Mouse (Mus musculus) spleen, postnatal 4 days (tissue): ENCODE data around the gene Rgl3.
A peak's percentile ranks its signal among the peaks of the same experiment; 100 is the strongest.

Source experiments
- DNase-seq, 2 experiments: peaks; one replicate each; pipeline ENCODE4 v3.0.0; 2022; ENCODE audit warnings: low spot score in 2 of 2

Gene Rgl3

DNA sequence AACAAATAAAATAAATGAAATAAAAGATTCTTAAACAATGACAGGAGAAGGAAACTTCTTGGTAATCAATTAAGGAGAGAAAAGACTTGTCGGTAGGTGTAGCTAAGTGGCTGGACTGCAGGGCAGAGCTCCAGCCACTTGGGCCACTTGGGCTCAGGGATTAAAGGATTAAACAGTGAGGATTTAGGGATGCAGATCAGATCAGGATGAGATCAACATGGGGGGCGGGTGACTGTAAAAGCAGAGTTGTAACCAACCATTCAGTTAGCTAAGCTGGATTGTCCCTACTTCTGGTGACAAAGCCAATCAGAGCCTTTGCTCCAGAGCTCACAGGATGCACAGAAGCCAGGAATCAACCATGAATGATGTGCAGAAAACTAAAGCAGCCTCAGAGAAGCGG, 5.3 kb downstream of the Rgl3 start:
- no peak for DNase-seq

DNA sequence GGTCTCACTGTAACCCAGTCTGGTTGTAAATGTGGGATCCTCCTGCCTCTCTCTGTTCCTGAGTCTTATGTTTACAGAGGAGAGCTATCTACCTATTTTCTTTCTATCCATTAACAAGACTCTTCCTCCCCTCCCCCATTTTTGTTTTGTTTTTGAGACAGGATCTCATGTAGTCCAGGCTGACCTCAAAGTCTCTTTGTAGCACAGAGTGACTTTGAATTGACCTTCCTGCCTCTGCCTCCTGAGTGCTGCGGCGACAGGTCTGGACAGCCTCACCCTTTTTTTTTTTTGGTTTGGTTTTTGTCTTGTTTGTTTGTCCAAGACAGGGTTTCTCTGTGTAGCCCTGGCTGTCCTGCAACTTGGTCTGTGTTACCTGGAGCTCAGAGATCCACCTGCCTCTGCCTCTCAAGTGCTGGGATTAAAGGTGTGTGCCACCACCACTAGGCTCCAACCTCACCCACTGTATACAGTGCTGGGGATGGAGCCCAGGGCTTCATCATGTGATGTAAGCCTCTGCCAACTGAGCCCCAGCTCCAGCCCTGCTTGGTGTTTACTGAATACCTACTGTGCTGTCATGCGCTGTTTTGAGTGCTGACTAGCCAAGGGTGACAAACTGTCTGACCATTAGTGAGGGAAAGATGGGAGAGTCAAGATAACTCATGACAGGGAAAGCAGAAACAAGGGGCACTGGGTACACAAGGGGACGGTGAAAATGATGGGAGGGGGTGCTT, 10.7 kb downstream of the Rgl3 start:
- DNase-seq = no peak

DNA sequence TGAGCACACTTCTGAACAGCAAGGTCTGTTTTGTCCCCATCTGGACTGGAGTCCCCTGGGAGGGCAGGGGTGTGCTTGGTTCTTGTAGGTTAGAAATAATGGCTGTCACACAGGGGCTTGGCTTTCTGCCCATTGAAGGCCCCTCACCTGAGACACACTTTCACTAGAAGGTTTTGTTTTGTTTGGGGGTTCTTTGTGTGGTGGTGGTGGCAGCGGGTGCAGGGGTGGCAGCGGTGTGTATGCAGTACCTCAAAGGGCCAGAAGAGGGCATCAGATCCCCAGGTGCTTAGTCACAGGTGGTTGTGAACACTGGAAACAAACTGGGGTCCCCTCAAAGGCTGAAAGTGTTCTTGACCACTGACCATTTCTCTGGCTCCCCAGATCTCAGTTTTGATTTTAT, 11.3 kb downstream of the Rgl3 start:
- DNase-seq = peak; percentile 59 to 88

DNA sequence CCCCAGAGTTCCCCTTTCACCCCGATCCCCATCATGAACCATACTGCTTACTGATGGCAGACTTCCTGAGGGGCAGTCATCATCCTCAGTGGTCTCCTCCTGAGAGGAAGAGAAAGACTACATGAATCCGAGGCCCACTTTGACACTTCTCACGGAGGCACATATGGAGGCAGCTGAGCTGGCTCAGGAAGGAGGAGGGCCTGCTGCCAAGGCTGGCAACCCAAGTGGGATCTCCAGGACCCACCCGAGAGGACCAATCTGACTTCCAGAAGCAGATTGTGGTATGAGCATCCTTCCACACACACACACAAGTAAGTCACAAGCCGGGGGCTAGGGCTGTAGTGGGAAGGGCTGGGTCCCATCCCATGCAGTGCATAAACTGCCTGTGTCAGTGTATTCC, 11.9 kb downstream of the Rgl3 start:
- DNase-seq = no peak

DNA sequence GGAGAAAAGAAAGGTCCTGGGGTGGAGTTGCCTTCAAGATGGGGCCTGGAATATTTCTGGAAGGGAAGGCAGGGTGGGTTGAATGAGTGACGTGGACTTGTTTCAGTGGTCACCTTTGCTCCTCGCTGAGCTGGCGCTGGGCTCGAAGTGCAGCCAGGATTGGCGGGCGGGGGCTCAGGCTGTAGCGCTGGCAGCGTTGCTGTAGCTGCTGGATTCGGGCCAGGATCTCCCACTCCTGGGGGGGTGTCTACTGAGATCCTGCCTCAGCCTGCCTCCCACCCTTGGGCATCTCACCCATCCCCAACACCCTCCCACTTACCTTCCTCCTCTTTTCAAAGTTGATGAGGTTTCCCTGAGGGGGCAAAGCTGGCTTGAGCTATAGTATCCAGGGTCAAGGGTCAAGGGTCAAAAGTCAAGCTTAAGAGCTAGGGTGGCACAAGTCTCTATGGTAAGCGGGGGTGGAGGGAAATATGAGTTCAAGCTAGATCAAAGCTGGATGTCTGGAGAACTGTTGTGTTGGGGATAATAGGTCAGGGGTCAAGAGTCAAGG, 12.5 kb downstream of the Rgl3 start:
- DNase-seq = no peak

DNA sequence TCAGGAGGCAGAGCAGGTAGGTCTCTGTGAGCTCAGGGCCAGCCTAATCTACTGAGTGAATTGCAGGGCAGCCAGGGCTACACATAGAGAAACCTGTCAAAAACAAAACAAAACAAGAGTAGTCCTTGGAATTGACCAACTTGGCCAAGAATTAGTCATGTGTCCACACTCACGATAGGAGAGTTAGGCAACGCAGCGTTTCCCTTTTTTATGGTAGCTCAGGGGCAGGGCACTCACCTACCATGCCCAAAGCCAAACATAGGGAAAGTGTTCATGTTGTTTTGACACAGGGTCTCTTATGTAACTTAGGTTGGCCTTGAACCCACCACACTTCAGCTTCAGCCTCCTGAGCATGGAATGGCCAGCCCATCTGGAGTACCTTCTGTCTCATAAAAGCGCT, 19.9 kb downstream of the Rgl3 start:
- no peak for DNase-seq

DNA sequence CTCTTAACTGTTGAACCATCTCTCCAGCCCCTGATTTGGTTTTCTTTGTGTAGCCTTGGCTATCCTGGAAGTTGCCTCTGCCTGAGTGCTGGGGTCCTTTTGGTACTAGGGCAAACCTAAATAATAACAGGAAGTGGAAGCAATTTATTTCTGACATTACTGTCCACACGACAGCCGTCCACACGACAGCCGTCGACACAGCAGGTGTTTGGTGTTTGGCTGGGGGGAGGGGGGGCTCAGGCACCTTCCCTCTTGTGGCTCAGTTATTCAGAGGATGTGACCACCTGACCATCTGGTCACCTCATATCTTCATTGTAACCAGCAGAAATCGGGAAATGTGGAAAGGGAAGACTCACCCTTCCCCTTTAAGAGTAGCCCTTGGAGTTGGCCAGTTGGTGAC, 20.4 kb downstream of the Rgl3 start:
- no peak for DNase-seq

DNA sequence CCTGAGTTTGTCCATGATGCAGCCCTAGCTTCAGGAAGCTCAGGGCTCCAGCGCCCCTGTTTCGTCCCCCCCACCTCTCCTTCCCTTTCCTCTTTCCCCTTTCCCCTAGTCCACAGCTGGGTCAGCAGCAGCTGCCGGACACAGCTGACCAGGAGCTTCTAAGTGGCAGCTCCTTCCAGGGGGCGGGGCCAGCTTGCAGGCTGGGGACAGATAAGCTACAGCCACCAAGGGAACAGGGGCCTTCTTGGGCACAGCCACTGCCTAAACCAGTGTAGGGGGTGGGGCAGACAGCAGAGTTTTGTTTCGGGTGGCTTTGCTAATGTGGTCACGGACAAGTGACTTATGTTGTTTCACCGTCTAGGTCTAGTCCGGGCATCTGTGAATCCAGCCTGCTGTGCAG, 25.8 kb downstream of the Rgl3 start, which contains the start of gene Epor:
Epor (minus strand) TSS at position 90 of the 400 bp plus-strand sequence.
- peak; percentile 86 to 90 for DNase-seq

DNA sequence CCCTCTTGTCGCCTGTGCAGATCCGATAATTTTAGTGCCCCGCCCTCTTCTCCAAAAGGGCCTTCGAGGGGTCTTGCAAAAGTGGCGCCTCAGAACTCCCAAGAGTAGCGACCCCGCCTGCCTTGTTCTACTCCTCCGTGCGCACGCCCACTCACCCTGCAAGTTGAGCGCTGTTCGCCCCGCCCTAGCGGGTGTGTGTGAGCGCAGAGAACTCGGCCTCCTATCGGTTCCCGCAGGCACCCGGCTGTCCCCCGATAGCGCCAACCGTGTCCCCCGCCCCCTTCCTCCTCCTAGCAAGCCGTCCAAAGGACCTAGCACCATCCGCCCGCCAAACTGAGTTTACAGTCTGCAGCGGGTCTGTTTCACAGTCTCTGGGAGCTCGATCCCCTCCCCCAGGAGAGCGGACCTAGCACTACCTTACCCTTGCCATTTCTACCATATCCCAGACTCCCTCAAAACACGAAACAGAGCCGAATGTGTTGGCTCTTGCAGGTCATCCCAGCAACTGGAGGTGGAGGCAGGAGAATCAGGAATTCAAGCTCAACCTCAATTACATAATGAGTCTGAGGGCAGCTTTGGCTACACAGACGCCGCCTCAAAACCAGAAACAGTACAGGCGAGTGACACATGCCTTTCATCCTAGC, 26.7 kb downstream of the Rgl3 start:
- DNase-seq = peak; percentile 95

DNA sequence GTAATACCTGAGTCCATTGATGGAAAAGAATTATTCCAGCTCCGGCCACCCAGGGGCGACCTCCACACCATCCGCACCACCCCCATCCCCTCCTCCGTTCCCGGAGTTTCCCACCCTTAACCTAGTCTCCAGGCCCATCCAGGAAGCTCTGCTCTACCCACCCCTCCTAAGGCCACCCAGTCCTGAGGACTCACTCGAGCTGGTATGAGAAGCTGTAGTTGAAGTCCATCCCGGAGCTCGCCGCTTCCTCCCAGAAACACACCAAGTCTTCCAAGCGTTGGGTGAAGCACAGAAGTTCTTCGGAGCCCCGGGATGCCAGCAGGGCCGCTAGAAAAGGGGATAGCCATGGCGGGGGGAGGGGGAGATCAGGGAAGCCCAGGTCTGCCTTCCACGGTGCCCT, 27.2 kb downstream of the Rgl3 start:
- no peak for DNase-seq

DNA sequence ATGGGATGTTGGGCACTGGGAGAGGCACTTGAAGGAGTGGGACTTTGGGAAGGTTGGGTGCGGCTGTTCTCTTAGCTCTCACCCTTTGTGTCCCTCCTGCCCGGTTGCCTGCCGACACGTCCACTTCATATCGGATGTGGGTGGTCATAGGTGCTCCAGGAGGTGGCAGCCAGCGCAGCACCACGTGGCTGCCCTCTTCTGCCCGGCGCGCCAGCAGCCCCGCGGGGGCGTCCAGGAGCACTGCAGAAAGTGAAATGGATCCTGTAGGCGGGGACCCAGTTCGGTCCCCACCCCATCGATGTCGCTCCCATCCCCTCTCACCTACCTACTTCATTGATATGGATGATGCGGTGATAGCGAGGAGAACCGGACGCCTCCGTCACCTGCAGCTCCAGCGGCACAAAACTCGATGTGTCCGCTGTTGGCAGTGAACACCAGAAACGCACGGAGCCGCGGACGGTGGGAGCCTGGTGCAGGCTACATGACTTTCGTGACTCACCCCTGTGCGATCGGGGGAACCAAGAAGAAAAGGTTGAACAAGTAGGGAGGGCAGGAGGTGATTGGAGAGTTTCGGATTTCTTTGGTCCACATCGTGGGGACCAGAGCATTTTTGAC, 27.8 kb downstream of the Rgl3 start:
- DNase-seq = peak; percentile 50 to 75

DNA sequence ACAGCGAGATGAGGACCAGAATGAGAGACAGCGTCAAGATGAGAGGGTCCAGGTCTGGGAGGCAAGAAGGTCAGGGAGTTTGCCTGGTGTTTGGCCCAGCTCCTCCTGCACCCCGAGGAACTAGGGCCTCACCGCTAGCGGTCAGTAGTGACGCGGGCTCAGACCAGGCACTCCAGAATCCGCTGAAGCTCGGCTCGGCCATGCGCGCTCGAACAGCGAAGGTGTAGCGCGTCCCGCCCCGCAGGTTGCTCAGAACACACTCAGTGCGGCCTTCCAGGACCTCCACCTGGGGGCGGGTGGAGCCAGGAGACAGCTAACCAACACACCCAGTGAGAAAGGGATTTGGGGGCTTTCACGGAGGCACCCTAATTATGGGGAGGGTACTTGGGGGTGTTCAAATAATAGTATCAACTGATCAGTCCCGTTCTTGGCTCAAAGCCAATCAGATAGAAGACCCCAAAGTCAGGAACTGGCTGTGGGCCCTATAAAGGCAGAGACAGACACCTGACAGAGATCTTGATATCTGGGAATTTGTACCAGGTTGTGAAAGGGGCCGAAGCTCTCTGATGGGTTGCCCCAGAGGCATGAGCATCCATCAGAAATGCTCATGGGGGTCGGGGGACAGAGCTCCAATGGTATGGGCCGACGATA, 28.6 kb downstream of the Rgl3 start:
- no peak for DNase-seq

DNA sequence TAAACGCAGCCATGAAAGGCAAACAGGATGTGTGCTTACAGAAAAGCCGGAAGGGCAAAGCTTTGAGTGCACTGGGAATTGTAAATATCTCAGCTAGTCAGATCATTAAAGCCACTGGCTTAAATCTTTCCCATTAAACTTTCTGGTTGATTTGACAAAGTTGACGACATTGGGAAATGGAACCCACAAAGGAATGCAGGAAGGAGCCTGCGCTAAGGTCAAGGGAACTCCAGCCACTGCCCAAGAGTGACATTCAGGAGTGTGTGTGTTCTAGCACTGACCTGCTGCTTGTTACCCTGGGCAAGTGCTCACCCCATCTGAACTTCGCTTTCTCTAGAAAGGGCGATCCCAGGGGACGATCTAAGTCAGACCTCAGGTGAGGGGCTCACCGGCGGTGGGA, 29.1 kb downstream of the Rgl3 start:
- no peak for DNase-seq

DNA sequence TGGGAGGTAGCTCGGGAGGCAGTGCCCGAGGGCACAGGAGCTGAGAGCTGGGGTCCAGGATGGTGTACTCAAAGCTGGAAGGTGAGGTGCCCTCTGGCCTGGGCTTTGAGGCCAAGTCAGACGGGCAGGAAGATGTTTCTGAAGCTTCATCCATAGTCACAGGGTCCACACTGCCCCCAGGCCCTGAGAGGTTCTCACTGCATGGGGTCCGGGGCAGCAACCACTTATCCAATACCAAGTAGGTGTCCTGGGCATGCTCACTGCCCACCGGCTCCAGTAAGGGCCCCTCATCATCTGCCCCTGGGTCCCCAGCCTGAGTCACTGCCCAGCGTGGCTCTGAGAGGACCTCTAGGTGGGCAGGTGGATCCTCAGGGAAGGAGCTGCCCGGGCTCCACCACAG, 30.0 kb downstream of the Rgl3 start:
- DNase-seq = no peak

DNA sequence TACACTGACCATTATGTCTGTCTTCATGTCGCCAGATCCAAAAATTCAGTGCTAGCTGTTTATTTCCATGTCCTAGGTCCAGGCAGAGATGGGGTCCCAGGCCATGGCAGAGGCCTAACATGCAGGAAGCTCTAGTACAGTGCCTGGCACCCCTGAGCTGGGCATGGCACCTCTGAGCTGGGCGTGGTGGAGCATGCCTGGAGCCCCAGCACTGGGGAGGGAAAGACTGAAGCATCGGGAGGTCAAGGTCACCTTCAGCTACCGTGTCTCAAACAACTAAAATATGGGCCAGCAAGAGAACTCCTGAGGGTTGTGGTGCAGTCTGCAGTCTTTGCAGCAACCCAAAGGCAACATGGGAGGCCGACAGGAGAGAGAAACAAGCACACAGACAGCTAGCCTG, 30.9 kb downstream of the Rgl3 start:
- DNase-seq = peak in 1 of 2 experiments; percentile 50

DNA sequence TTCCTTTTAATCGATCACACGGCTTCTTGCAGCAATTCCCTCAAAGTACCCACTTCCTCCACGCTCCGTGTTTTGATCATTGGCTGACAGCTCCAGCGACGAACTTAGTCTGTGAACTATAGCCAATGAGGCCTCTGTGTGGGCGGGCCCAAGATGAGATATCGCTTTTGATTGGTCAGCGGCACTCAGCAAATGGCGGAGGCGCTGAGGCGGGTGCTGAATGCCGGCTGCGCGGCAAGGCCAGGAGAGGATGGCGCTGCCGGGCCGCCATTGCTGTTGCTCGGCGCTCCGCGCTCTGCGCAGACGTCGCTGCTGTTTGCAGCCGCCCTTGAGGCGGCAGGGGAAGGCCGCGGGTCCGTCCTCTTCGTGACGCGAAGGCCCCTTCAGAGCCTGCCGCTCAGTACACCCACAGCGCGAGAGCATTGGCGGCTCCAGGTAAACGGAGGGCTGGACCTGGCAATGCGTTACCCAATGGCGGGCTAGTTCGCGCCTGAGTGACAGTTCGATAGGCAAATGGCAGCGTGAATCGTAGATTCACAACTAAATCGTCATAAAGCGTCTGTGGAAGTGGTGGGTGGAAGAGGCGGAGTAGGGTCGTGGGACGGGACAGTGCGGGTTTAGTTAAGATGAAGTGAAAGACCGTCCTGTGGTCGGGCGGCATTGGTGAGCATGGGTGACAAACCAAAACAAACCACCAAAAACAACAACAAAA, 33.5 kb downstream of the Rgl3 start, which contains the start of gene Swsap1:
Swsap1 (plus strand) TSS at position 186 of the 712 bp plus-strand sequence.
- peak; percentile 98 to 99 for DNase-seq

DNA sequence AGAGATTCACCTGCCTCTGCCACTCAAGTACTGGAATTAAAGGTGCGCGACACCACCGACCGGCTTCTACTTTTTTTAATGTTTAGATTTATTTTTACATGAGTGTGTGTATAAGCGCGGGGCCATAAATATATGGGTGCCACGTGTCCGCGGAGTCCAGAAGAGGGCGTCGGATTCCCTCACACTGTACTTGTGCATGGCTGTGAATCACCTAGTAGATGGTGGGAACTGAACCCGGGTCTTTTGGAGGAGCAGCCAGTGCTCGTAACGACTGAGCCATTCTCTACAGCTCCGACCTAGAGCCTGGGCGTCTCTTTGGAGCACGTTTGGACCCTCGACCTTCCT, 34.0 kb downstream of the Rgl3 start:
- no peak for DNase-seq

DNA sequence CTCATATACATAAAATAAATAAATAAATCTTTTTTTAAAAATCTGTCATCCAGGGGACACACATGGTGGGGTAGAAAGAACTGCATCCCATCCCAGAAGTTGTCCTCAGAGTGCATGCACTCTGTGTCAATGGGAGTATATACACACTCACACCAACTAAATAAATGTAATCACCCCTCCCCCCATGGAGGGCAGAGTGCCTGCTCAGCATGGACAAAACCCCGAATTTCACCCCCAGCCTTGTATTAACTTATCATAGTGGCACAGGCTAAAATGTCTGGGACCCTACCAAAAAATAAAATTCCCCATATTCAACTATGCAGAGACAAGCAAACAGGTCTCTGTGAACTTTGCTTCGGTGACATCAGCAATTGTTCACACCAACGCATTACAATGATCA, 34.6 kb downstream of the Rgl3 start:
- no peak for DNase-seq

DNA sequence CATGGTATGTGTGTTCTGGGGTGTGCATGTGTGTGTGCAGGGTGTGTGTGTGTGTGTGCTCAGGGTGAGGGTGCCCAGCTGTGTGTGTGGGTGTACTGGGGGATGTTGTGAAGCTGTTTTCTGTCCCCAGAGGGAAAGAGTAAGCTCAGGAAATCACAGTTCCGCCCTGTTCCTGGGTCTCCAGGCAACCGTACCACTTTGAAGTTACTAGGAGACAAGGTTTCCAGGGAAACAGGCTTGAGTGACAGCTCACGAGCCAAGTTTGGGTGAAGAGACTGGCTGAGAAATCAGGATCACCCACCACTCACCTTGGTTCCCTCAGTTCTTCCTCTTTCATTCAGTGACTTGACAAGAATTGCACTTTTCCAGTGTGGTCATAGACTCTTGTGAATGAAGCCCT, 35.6 kb downstream of the Rgl3 start:
- no peak for DNase-seq

DNA sequence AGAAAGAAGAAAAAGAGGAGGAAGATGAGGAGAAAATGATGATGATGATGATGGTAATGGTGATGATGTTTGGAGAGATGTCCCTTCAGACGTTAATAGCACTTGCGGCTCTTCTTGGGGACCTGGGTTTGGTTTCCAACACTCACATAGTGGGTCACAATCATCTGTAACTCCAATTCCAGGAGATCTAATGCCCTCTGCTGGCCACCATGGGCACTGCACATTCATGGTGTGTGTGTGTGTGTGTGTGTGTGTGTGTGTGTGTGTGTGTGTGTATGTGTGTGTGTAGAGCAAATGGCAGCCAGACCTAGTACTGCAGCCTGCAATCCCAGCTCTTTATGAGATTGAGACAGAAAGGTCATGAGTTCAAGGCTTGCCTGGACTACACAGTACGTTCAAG, 37.3 kb downstream of the Rgl3 start:
- DNase-seq = no peak

DNA sequence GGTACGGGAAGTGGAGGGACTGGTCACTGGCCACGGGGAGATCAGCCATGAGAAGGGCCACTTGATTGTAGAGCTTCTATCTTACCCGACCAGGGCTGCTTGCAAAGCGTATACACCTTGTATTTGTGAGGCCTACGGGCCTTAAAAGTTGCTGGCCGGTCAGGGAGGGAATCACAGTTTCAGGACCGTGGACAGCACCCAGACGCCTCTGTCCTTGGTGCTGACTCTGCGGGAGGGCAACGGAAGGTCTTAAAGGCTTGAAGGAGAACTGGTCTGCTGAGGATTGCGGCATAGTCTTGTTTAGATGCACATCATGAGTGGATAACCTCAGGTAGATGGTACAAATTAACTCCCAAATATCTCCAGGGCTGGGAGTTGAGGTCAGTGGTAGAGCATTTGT, 38.9 kb downstream of the Rgl3 start:
- DNase-seq = peak; percentile 76 to 94

DNA sequence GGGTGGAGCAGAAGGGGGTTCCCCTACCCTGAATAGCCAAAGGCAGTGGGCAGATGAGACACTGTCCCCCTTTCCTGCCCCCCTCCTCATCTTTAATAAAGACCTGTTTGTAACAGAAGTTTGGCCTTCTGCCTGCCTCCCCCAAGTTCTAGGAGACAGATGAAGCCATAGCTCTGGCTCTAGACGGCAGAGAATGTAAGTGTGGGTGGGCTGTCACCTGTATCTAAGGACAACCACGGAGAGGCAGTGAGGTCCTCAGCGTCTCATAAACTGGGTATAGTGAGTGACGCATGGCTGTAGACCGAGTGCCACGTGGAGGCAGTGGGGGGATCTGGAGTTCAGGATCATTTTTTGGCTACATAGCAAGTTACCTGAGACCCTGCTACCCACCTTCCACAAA, 40.5 kb downstream of the Rgl3 start:
- DNase-seq = no peak
